13 mouse cellular contexts compared by ENCODE assay signal in genomic region chr1:139079523-139079922, GRCm38 (mm10).
DNase-seq lines count a peak whose midpoint lies in the region; ATAC-seq lines count a peak whose summit lies in the region.
"Had no signal": no experiment of that assay in that cellular context is flagged by ENCODE, and none has a peak within 500 bp of the region (broad histone marks: within the 10 kb centered on the region; RNA-seq: fewer than 3 reads in every experiment).

No protein-coding gene starts in this region.

- H3K4me3 ChIP-seq in midbrain, embryonic 16.5 days (ENCODE audit: low read depth, low read length), result no peak overlapping the region
- H3K4me3 ChIP-seq: embryonic facial prominence, embryonic 13.5 days; limb, embryonic 15.5 days; neural tube, embryonic 13.5 days had no signal

- no peaks in the 10 kb centered on the region for H3K36me3 ChIP-seq in midbrain, embryonic 16.5 days (ENCODE audit: control insufficient read depth, insufficient read depth, low read length)
- H3K36me3 ChIP-seq: embryonic facial prominence, embryonic 13.5 days; limb, embryonic 15.5 days; neural tube, embryonic 13.5 days had no signal

- H3K9ac ChIP-seq in midbrain, embryonic 16.5 days (ENCODE audit: low read depth, low read length), result no peak overlapping the region
- H3K9ac ChIP-seq: embryonic facial prominence, embryonic 13.5 days; limb, embryonic 15.5 days; neural tube, embryonic 13.5 days had no signal

- H3K27ac ChIP-seq in midbrain, embryonic 16.5 days (ENCODE audit: low read length), result no peak overlapping the region
- H3K27ac ChIP-seq: embryonic facial prominence, embryonic 13.5 days; limb, embryonic 15.5 days; neural tube, embryonic 13.5 days had no signal

- peak; percentile 15 to 34 for DNase-seq in cerebellum, postnatal 10 days
- DNase-seq in cerebellum, adult 8-10 months, result no peak
- DNase-seq in left cerebral cortex, adult 11 months (ENCODE audit: low spot score), result peak; percentile 37
- no peak for DNase-seq in left cerebral cortex, postnatal 36 days (ENCODE audit: low spot score in 2 of 2)
- DNase-seq: B cell, adult 2 months; thymus, adult 18-20 months had no signal

- peaks cover 7% of the 10 kb centered on the region; the same call in 1 of the 2 replicates for H3K4me1 ChIP-seq in midbrain, embryonic 16.5 days (ENCODE audit: control insufficient read depth, insufficient read depth, low read length)
- H3K4me1 ChIP-seq: embryonic facial prominence, embryonic 13.5 days; limb, embryonic 15.5 days had no signal

- intact Hi-C loops in left cerebral cortex, postnatal 36 days (cut with DNase I), result loop anchor here (10.0 kb wide), 1 partner anchor 115 kb away; the partner anchor contains the start of gene Dennd1b

- 46% methylated on average over 6 of the region's 6 CpGs for WGBS in midbrain, embryonic 16.5 days

- H3K9me3 ChIP-seq in midbrain, embryonic 16.5 days (replicated peaks; ENCODE audit: control insufficient read depth, low read length, poor library complexity, severe bottlenecking), result no peaks in the 10 kb centered on the region
- H3K9me3 ChIP-seq: embryonic facial prominence, embryonic 13.5 days; limb, embryonic 15.5 days; neural tube, embryonic 13.5 days had no signal

- ATAC-seq in erythroid progenitor cell, adult 5-6 weeks (replicated peaks; ENCODE audit: low FRiP score, poor library complexity, severe bottlenecking), result peak; percentile 65
- ATAC-seq in midbrain, embryonic 16.5 days, result peak; percentile 69; the same call in 1 of the 2 replicates
- ATAC-seq in CD4-positive, CD25-positive, alpha-beta regulatory T cell, adult 4 months, result no peak
- ATAC-seq in cerebellum, adult (ENCODE audit: insufficient number of reproducible peaks, low FRiP score, low TSS enrichment), result no peak

- H3K4me2 ChIP-seq in midbrain, embryonic 16.5 days (ENCODE audit: low read length), result no peak overlapping the region
- H3K4me2 ChIP-seq: embryonic facial prominence, embryonic 13.5 days; limb, embryonic 15.5 days; neural tube, embryonic 13.5 days had no signal

- no peaks in the 10 kb centered on the region for H3K27me3 ChIP-seq in midbrain, embryonic 16.5 days (ENCODE audit: control insufficient read depth, insufficient read depth, low read depth, low read length)
- H3K27me3 ChIP-seq: embryonic facial prominence, embryonic 13.5 days; limb, embryonic 15.5 days; neural tube, embryonic 13.5 days had no signal

Comparison
In these comparisons a context has a peak if more than half of its experiments do, and no peak if none do; other contexts are left out.
1. DNase-seq: peak in cerebellum, postnatal 10 days (2 of 2) and left cerebral cortex, adult 11 months (single experiment); none in cerebellum, adult 8-10 months (single experiment) and left cerebral cortex, postnatal 36 days (0 of 2).
2. ATAC-seq: peak in erythroid progenitor cell, adult 5-6 weeks (single experiment) and midbrain, embryonic 16.5 days (single experiment); none in CD4-positive, CD25-positive, alpha-beta regulatory T cell, adult 4 months (single experiment) and cerebellum, adult (single experiment).